Mouse (Mus musculus): Measurements from ENCODE around the gene Atp11a. TPM values are rescaled to one million over a fixed set of nuclear protein-coding genes. Genes with fewer than 3 reads are reported as not detected.

Atp11a gene
- total and polyA plus RNA-seq, 3 experiments, result 0.12 to 0.27 (median 0.21) TPM

GRCm38 (mm10) chr8:12916156-12916900 is 159.5 kb downstream of the Atp11a start:
- Histone ChIP-seq H3K27ac (ENCODE audit: insufficient read depth, low read depth) (no peak overlapping the region), H3K4me1 (ENCODE audit: control insufficient read depth in 1 of 2, insufficient read depth in 2 of 2) (no peaks in the 10 kb centered on the region), H3K9ac (ENCODE audit: insufficient read depth, low read depth) (no peak overlapping the region), H3K36me3 (replicated peaks in 1 of 2; ENCODE audit: control insufficient read depth in 1 of 2, insufficient read depth in 1 of 2, low read length in 1 of 2) (no peaks in the 10 kb centered on the region), H3K9me3 (replicated peaks; ENCODE audit: low read length) (no peaks in the 10 kb centered on the region), H3K4me3 (replicated peaks in 1 of 3; ENCODE audit: low read depth in 2 of 3, low read length in 2 of 3, poor library complexity in 1 of 3) (no peak overlapping the region), H3K27me3 (replicated peaks) (peaks cover 93% of the 10 kb centered on the region), H3K79me2 (replicated peaks; ENCODE audit: control insufficient read depth, extremely low read depth, insufficient read depth, poor library complexity, severe bottlenecking) (no peaks in the 10 kb centered on the region), H3K4me2 (ENCODE audit: insufficient read depth, low read depth, poor library complexity, severe bottlenecking) (no peak overlapping the region)
- TF ChIP-seq JUND (conservative IDR thresholded peaks at IDR 0.05; ENCODE audit: low read depth, low read length), result no peak
- DNase-seq (ENCODE audit: extremely low read depth), result no peak
- dilution Hi-C loops (cut with MboI; ENCODE audit: extremely low pct_ligation_motif_present, extremely low pct_unique_long_range_greater_than_20kb, low sequenced_read_pairs) (no loop called here), in situ Hi-C loops (cut with MboI; ENCODE audit: low pct_ligation_motif_present, low pct_unique_long_range_greater_than_20kb, low sequenced_read_pairs) (no loop called here)

- no peak for DNase-seq (ENCODE audit: extremely low read depth)
- H3K9ac ChIP-seq (ENCODE audit: insufficient read depth, low read depth), result no peak overlapping the region
- H3K27me3 ChIP-seq (replicated peaks), result peaks cover 93% of the 10 kb centered on the region
- no peak overlapping the region for H3K4me2 ChIP-seq (ENCODE audit: insufficient read depth, low read depth, poor library complexity, severe bottlenecking)
- dilution Hi-C loops (cut with MboI; ENCODE audit: extremely low pct_ligation_motif_present, extremely low pct_unique_long_range_greater_than_20kb, low sequenced_read_pairs) (no loop called here), in situ Hi-C loops (cut with MboI; ENCODE audit: low pct_ligation_motif_present, low pct_unique_long_range_greater_than_20kb, low sequenced_read_pairs) (no loop called here)
- no peak overlapping the region for H3K27ac ChIP-seq (ENCODE audit: insufficient read depth, low read depth)
- no peak overlapping the region for H3K4me3 ChIP-seq (replicated peaks in 1 of 3; ENCODE audit: low read depth in 2 of 3, low read length in 2 of 3, poor library complexity in 1 of 3)
- TF ChIP-seq POLR2A (IDR thresholded peaks at IDR 0.05; ENCODE audit: low read depth, low read length) (no peak), JUND (conservative IDR thresholded peaks at IDR 0.05; ENCODE audit: low read depth, low read length) (no peak), KAT2A (IDR thresholded peaks at IDR 0.05; ENCODE audit: insufficient replicate concordance, low read length) (no peak), UBTF (IDR thresholded peaks at IDR 0.05; ENCODE audit: low read depth, low read length) (no peak)
- no peaks in the 10 kb centered on the region; a peak in 1 of 4 replicates for H3K4me1 ChIP-seq (ENCODE audit: control insufficient read depth in 1 of 2, insufficient read depth in 2 of 2)
- no peaks in the 10 kb centered on the region for H3K9me3 ChIP-seq (replicated peaks; ENCODE audit: low read length)
- H3K79me2 ChIP-seq (replicated peaks; ENCODE audit: control insufficient read depth, extremely low read depth, insufficient read depth, poor library complexity, severe bottlenecking), result no peaks in the 10 kb centered on the region
- H3K36me3 ChIP-seq (replicated peaks in 1 of 2; ENCODE audit: control insufficient read depth in 1 of 2, insufficient read depth in 1 of 2, low read length in 1 of 2), result no peaks in the 10 kb centered on the region
Observed at GRCm38 (mm10) chr8:12917029-12917428, 160.2 kb downstream of the Atp11a start.

GRCm38 (mm10) chr8:12917831-12918230 is 161.0 kb downstream of the Atp11a start:
- in situ Hi-C loops (cut with MboI; ENCODE audit: low pct_ligation_motif_present, low pct_unique_long_range_greater_than_20kb, low sequenced_read_pairs), result no loop called here
- no peaks in the 10 kb centered on the region; a peak in 1 of 4 replicates for H3K4me1 ChIP-seq (ENCODE audit: control insufficient read depth in 1 of 2, insufficient read depth in 2 of 2)

More at GRCm38 (mm10) chr8:12917831-12918230, 161.0 kb downstream of the Atp11a start:
- Histone ChIP-seq H3K4me2 (ENCODE audit: insufficient read depth, low read depth, poor library complexity, severe bottlenecking) (no peak overlapping the region), H3K79me2 (replicated peaks; ENCODE audit: control insufficient read depth, extremely low read depth, insufficient read depth, poor library complexity, severe bottlenecking) (no peaks in the 10 kb centered on the region), H3K27ac (ENCODE audit: insufficient read depth, low read depth) (no peak overlapping the region), H3K9me3 (replicated peaks; ENCODE audit: low read length) (no peaks in the 10 kb centered on the region), H3K4me3 (replicated peaks in 1 of 3; ENCODE audit: low read depth in 2 of 3, low read length in 2 of 3, poor library complexity in 1 of 3) (no peak overlapping the region), H3K27me3 (replicated peaks) (peaks cover 94% of the 10 kb centered on the region), H3K36me3 (replicated peaks in 1 of 2; ENCODE audit: control insufficient read depth in 1 of 2, insufficient read depth in 1 of 2, low read length in 1 of 2) (no peaks in the 10 kb centered on the region), H3K9ac (ENCODE audit: insufficient read depth, low read depth) (no peak overlapping the region)
- DNase-seq (ENCODE audit: extremely low read depth), result no peak
- dilution Hi-C loops (cut with MboI; ENCODE audit: extremely low pct_ligation_motif_present, extremely low pct_unique_long_range_greater_than_20kb, low sequenced_read_pairs), result no loop called here
- TF ChIP-seq ETS1 (conservative IDR thresholded peaks at IDR 0.05; ENCODE audit: low read depth, low read length) (no peak), NRF1 (IDR thresholded peaks at IDR 0.05; ENCODE audit: low read depth, low read length) (no peak), JUND (conservative IDR thresholded peaks at IDR 0.05; ENCODE audit: low read depth, low read length) (no peak), HCFC1 (IDR thresholded peaks at IDR 0.05; ENCODE audit: low read depth, low read length) (no peak), IRF4 (IDR thresholded peaks at IDR 0.05; ENCODE audit: low read depth, low read length) (no peak), MAZ (IDR thresholded peaks at IDR 0.05; ENCODE audit: low read depth, low read length) (no peak), MEF2A (IDR thresholded peaks at IDR 0.05; ENCODE audit: borderline replicate concordance, low read depth, low read length) (no peak), GABPA (IDR thresholded peaks at IDR 0.05; ENCODE audit: insufficient replicate concordance, low read depth, low read length) (no peak), EP300 (IDR thresholded peaks at IDR 0.05; ENCODE audit: low read length) (no peak), JUN (IDR thresholded peaks at IDR 0.05; ENCODE audit: insufficient read depth, low read depth, low read length) (no peak), E2F4 (IDR thresholded peaks at IDR 0.05; ENCODE audit: insufficient replicate concordance, low read depth, low read length) (no peak), ZMIZ1 (IDR thresholded peaks at IDR 0.05; ENCODE audit: low read depth, low read length) (no peak), POLR2AphosphoS2 (IDR thresholded peaks at IDR 0.05; ENCODE audit: low read depth, low read length) (no peak), KAT2A (IDR thresholded peaks at IDR 0.05; ENCODE audit: insufficient replicate concordance, low read length) (no peak), TBP (conservative IDR thresholded peaks at IDR 0.05; ENCODE audit: low read depth, low read length) (no peak)
